Mouse (Mus musculus) bone marrow, adult 2 months (tissue): ENCODE measurements around the gene Tas1r1.

Experiments
- CTCF ChIP-seq: fragments of 200-500 bp; IDR thresholded peaks from 2 replicates; pipeline ENCODE4 v1.5.1; 2011; ENCODE audit warnings: low read length, control low read depth; ENCODE audit not compliant: control insufficient read depth, insufficient read depth
- POLR2A ChIP-seq: fragments of 200-500 bp; IDR thresholded peaks from 2 replicates; pipeline ENCODE4 v1.6.1; 2011; ENCODE audit warnings: low read depth, mild to moderate bottlenecking, control low read depth, low read length, borderline replicate concordance; ENCODE audit not compliant: control insufficient read depth

DNA sequence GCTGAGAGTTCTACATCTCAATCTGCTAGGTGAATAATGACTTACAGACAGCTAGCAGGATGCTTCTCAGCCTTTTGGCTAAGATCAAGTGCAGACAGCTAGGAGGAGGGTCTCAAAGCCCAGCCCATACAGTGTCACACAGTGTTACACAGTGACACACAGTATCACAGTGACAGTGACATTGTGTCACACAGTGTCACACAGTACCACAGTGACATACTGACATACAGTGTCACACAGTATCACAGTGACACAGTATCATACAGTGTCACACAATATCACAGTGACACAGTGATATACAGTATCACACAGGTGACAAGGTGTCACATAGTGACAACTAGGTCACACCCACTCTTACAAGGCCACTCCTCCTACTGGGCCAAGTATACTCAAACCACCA is 28.9 kb upstream of the Tas1r1 start:
- TF ChIP-seq POLR2A (no peak), CTCF (no peak)
